Mouse (Mus musculus) frontal cortex, postnatal 10 days (tissue): ENCODE results near the gene Nenf.

Experiments used
- DNase-seq, 2 experiments: peaks; one replicate each; pipeline ENCODE4 v3.0.0; 2022; ENCODE audit warnings: low spot score in 2 of 2, mixed read lengths in 1 of 2

Nenf gene

GRCm38 (mm10) chr1:191317591-191318196, at the start of gene Nenf:
TSS of gene Nenf (minus strand) at chr1:191318194.
- peak; percentile 45 to 75 for DNase-seq

- no peak for DNase-seq
Observed at GRCm38 (mm10) chr1:191364477-191364876, 46.5 kb upstream of the Nenf start.

GRCm38 (mm10) chr1:191362412-191362811, 44.4 kb upstream of the Nenf start:
- DNase-seq, result no peak

GRCm38 (mm10) chr1:191359478-191359877, 41.5 kb upstream of the Nenf start:
- no peak for DNase-seq

GRCm38 (mm10) chr1:191356936-191357335, 38.9 kb upstream of the Nenf start:
- DNase-seq, result no peak

- no peak for DNase-seq
Observed at GRCm38 (mm10) chr1:191353836-191354235, 35.8 kb upstream of the Nenf start.

- no peak for DNase-seq
Observed at GRCm38 (mm10) chr1:191352786-191353488, 34.9 kb upstream of the Nenf start.

GRCm38 (mm10) chr1:191350355-191350754, 32.4 kb upstream of the Nenf start:
- no peak for DNase-seq

- DNase-seq, result no peak
Observed at GRCm38 (mm10) chr1:191349486-191350037, 31.6 kb upstream of the Nenf start.

- no peak for DNase-seq
Observed at GRCm38 (mm10) chr1:191348996-191349395, 31.0 kb upstream of the Nenf start.

- DNase-seq, result no peak
Observed at GRCm38 (mm10) chr1:191348592-191348991, 30.6 kb upstream of the Nenf start.

GRCm38 (mm10) chr1:191347602-191348001, 29.6 kb upstream of the Nenf start:
- no peak for DNase-seq

GRCm38 (mm10) chr1:191340530-191340929, 22.5 kb upstream of the Nenf start:
- no peak for DNase-seq

GRCm38 (mm10) chr1:191339876-191340275, 21.9 kb upstream of the Nenf start:
- no peak for DNase-seq

GRCm38 (mm10) chr1:191334500-191334899, 16.5 kb upstream of the Nenf start:
- DNase-seq, result no peak

- no peak for DNase-seq
Observed at GRCm38 (mm10) chr1:191330356-191330755, 12.4 kb upstream of the Nenf start.

GRCm38 (mm10) chr1:191328019-191328441, 10.0 kb upstream of the Nenf start:
- DNase-seq, result no peak

- no peak for DNase-seq
Observed at GRCm38 (mm10) chr1:191327258-191327657, 9.3 kb upstream of the Nenf start.

- DNase-seq, result no peak
Observed at GRCm38 (mm10) chr1:191326233-191326882, 8.4 kb upstream of the Nenf start.

- peak; percentile 89 to 94 for DNase-seq
Observed at GRCm38 (mm10) chr1:191325726-191326232, 7.8 kb upstream of the Nenf start, which contains the start of gene Tmem206. TSS of gene Tmem206 (plus strand) at chr1:191325912.

GRCm38 (mm10) chr1:191324733-191325590, 7.0 kb upstream of the Nenf start:
- no peak for DNase-seq
